Mouse (Mus musculus): Measurements from ENCODE around the gene Eid3. TPM values are rescaled to one million over a fixed set of nuclear protein-coding genes. Genes with fewer than 3 reads are reported as not detected.

The Eid3 gene
- total and polyA plus RNA-seq, 3 experiments = 0.28 to 8.0 (median 4.5) TPM

- no peaks in the 10 kb centered on the region for H3K9me3 ChIP-seq (replicated peaks)
- no peak for DNase-seq (ENCODE audit: low spot score)
- no peak overlapping the region for H3K4me3 ChIP-seq (ENCODE audit: low read depth, low read length)
- peaks cover 51% of the 10 kb centered on the region for H3K27me3 ChIP-seq (ENCODE audit: insufficient read depth, low read length)
- no peaks in the 10 kb centered on the region for H3K36me3 ChIP-seq (replicated peaks)
- TF ChIP-seq POLR2AphosphoS5 (IDR thresholded peaks at IDR 0.05; ENCODE audit: insufficient replicate concordance, low read depth, low read length) (no peak), CTCF (IDR thresholded peaks at IDR 0.05; ENCODE audit: low read depth, low read length) (peak; percentile 81), TAL1 (conservative IDR thresholded peaks at IDR 0.05; ENCODE audit: low read depth, low read length) (no peak)
- no peak for ATAC-seq (ENCODE audit: extremely low read depth, insufficient number of reproducible peaks, low FRiP score, poor library complexity, severe bottlenecking)
- H3K4me1 ChIP-seq (ENCODE audit: insufficient read depth, low read depth, low read length) = peaks cover 23% of the 10 kb centered on the region
These were observed 43.8 kb downstream of the Eid3 start for GRCm38 (mm10) chr10:82910198-82910597.

DNA sequence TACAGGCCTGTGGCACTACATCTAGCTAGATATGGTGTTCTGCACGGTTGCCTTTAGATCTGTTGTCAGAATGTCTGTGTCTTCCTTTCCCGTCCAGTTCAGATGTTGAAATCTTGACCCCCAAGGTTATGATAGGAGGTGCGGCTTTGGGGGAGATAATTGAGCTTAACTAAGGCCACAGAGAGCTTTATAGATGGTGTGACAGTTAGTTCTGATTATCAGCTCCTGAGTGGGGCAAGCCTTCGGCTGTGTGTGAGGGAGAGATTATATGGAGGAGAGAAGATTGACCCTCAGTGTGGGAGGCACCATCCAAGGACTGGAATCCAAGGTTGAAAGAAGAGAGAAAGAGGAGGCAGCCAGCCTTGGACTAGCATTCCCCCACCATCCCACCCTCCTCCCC is 46.8 kb downstream of the Eid3 start:
- no peak for DNase-seq (ENCODE audit: low spot score)
- Histone ChIP-seq H3K36me3 (replicated peaks) (no peaks in the 10 kb centered on the region), H3K4me1 (ENCODE audit: insufficient read depth, low read depth, low read length) (peaks cover 28% of the 10 kb centered on the region), H3K4me3 (ENCODE audit: low read depth, low read length) (no peak overlapping the region), H3K9me3 (replicated peaks) (no peaks in the 10 kb centered on the region), H3K27me3 (ENCODE audit: insufficient read depth, low read length) (peaks cover 28% of the 10 kb centered on the region)
- no peak for ATAC-seq (ENCODE audit: extremely low read depth, insufficient number of reproducible peaks, low FRiP score, poor library complexity, severe bottlenecking)
- TF ChIP-seq TAL1 (conservative IDR thresholded peaks at IDR 0.05; ENCODE audit: low read depth, low read length) (no peak), GATA1 (IDR thresholded peaks at IDR 0.05; ENCODE audit: borderline replicate concordance, low read length) (no peak), GATA2 (IDR thresholded peaks at IDR 0.05; ENCODE audit: borderline replicate concordance, low read depth, low read length) (no peak), POLR2AphosphoS5 (IDR thresholded peaks at IDR 0.05; ENCODE audit: insufficient replicate concordance, low read depth, low read length) (no peak), CTCF (IDR thresholded peaks at IDR 0.05; ENCODE audit: low read depth, low read length) (no peak)

- ATAC-seq (ENCODE audit: extremely low read depth, insufficient number of reproducible peaks, low FRiP score, poor library complexity, severe bottlenecking) (no peak), DNase-seq (ENCODE audit: low spot score) (no peak)
- H3K4me3 ChIP-seq (ENCODE audit: low read depth, low read length) = no peak overlapping the region
- H3K27me3 ChIP-seq (ENCODE audit: insufficient read depth, low read length) = peaks cover 27% of the 10 kb centered on the region
- H3K9me3 ChIP-seq (replicated peaks) = no peaks in the 10 kb centered on the region
- no peaks in the 10 kb centered on the region for H3K36me3 ChIP-seq (replicated peaks)
- TF ChIP-seq GATA1 (IDR thresholded peaks at IDR 0.05; ENCODE audit: borderline replicate concordance, low read length) = no peak
- TF ChIP-seq GATA2 (IDR thresholded peaks at IDR 0.05; ENCODE audit: borderline replicate concordance, low read depth, low read length) = no peak
- no peak for TF ChIP-seq TAL1 (conservative IDR thresholded peaks at IDR 0.05; ENCODE audit: low read depth, low read length)
- no peak for TF ChIP-seq CTCF (IDR thresholded peaks at IDR 0.05; ENCODE audit: low read depth, low read length)
- TF ChIP-seq POLR2AphosphoS5 (IDR thresholded peaks at IDR 0.05; ENCODE audit: insufficient replicate concordance, low read depth, low read length) = no peak
- peaks cover 28% of the 10 kb centered on the region for H3K4me1 ChIP-seq (ENCODE audit: insufficient read depth, low read depth, low read length)
These were observed 47.3 kb downstream of the Eid3 start for GRCm38 (mm10) chr10:82913772-82914171.

Other genes with a start within 250 kb of the Eid3 start
- gene 1190007I07Rik, start 243.4 kb upstream of the Eid3 start, total RNA-seq (2014; fragmentation: Nextera tagmentation) = 4.1 and 10.5 TPM in 2 replicates
- gene 1190007I07Rik, start 243.4 kb upstream of the Eid3 start, total RNA-seq (2017) = 54.8 and 55.8 TPM in 2 replicates
- 58.5 and 59.5 TPM in 2 replicates for gene 1190007I07Rik, start 243.4 kb upstream of the Eid3 start, polyA plus RNA-seq (2012)
- 40.9 and 62.2 TPM in 2 replicates for gene Tdg, start 236.8 kb upstream of the Eid3 start, total RNA-seq (2014; fragmentation: Nextera tagmentation)
- gene Tdg, start 236.8 kb upstream of the Eid3 start, total RNA-seq (2017) = 15.7 and 18.8 TPM in 2 replicates
- 16.7 and 16.9 TPM in 2 replicates for gene Tdg, start 236.8 kb upstream of the Eid3 start, polyA plus RNA-seq (2012)
- gene Glt8d2, start 176.0 kb upstream of the Eid3 start, total RNA-seq (2014; fragmentation: Nextera tagmentation) = 0.29 TPM in 1 of 2 replicates, not detected in the other
- 0.33 and 0.41 TPM in 2 replicates for gene Glt8d2, start 176.0 kb upstream of the Eid3 start, total RNA-seq (2017)
- not detected in 2 replicates for gene Glt8d2, start 176.0 kb upstream of the Eid3 start, polyA plus RNA-seq (2012)
- 42.0 and 48.3 TPM in 2 replicates for gene Hcfc2, start 170.5 kb upstream of the Eid3 start, total RNA-seq (2014; fragmentation: Nextera tagmentation)
- 75.2 and 79.4 TPM in 2 replicates for gene Hcfc2, start 170.5 kb upstream of the Eid3 start, total RNA-seq (2017)
- 3.6 and 4.4 TPM in 2 replicates for gene Hcfc2, start 170.5 kb upstream of the Eid3 start, polyA plus RNA-seq (2012)
- gene Nfyb, start 102.5 kb upstream of the Eid3 start, total RNA-seq (2014; fragmentation: Nextera tagmentation) = 51.9 and 70.4 TPM in 2 replicates
- gene Nfyb, start 102.5 kb upstream of the Eid3 start, total RNA-seq (2017) = 76.8 and 87.4 TPM in 2 replicates
- gene Nfyb, start 102.5 kb upstream of the Eid3 start, polyA plus RNA-seq (2012) = 26.1 and 33.9 TPM in 2 replicates
- 60.8 and 73.1 TPM in 2 replicates for gene Txnrd1, start 32.7 kb upstream of the Eid3 start, total RNA-seq (2014; fragmentation: Nextera tagmentation)
- 83.1 and 88.7 TPM in 2 replicates for gene Txnrd1, start 32.7 kb upstream of the Eid3 start, total RNA-seq (2017)
- 83.9 and 114 TPM in 2 replicates for gene Txnrd1, start 32.7 kb upstream of the Eid3 start, polyA plus RNA-seq (2012)
- gene Chst11, start 118.9 kb downstream of the Eid3 start, total RNA-seq (2014; fragmentation: Nextera tagmentation) = 38.2 and 44.7 TPM in 2 replicates
- 41.5 and 44.6 TPM in 2 replicates for gene Chst11, start 118.9 kb downstream of the Eid3 start, total RNA-seq (2017)
- gene Chst11, start 118.9 kb downstream of the Eid3 start, polyA plus RNA-seq (2012) = 13.1 and 15.6 TPM in 2 replicates

Data from G1E (cell line).